9 mouse cellular contexts compared by ENCODE assay signal in genomic region chr12:81123793-81124192, GRCm38 (mm10).
"Had no signal": no experiment of that assay in that cellular context is flagged by ENCODE, and none has a peak within 500 bp of the region (broad histone marks: within the 10 kb centered on the region; RNA-seq: fewer than 3 reads in every experiment).

No protein-coding gene starts in this region.

- DNase-seq: liver, postnatal 0 days; lung, adult 2 months; lung, postnatal 14 days; lung, postnatal 4 days; midbrain, embryonic 14.5 days; right cerebral cortex, postnatal 14 days; thymus, adult 18-20 months; thymus, postnatal 14 days; thymus, postnatal 36 days had no signal
